Mouse (Mus musculus): ENCODE results near the gene Osbpl7.

Gene Osbpl7

GRCm38 (mm10) chr11:97050216-97050943, at the start of gene Osbpl7:
Gene Osbpl7 (plus strand): TSS chr11:97050628.
- DNase-seq = peak; percentile 70

GRCm38 (mm10) chr11:97003170-97003569, 47.3 kb upstream of the Osbpl7 start:
- no peak for DNase-seq

GRCm38 (mm10) chr11:97007093-97007794, 43.2 kb upstream of the Osbpl7 start:
- DNase-seq = no peak

- no peak for DNase-seq
These were observed 41.1 kb upstream of the Osbpl7 start for GRCm38 (mm10) chr11:97009198-97009790.

GRCm38 (mm10) chr11:97013121-97013670, 37.2 kb upstream of the Osbpl7 start, which contains the start of gene Sp6:
Gene Sp6 (plus strand): TSS chr11:97013394.
- DNase-seq = no peak

GRCm38 (mm10) chr11:97017696-97018582, 32.5 kb upstream of the Osbpl7 start:
- DNase-seq = no peak

DNA sequence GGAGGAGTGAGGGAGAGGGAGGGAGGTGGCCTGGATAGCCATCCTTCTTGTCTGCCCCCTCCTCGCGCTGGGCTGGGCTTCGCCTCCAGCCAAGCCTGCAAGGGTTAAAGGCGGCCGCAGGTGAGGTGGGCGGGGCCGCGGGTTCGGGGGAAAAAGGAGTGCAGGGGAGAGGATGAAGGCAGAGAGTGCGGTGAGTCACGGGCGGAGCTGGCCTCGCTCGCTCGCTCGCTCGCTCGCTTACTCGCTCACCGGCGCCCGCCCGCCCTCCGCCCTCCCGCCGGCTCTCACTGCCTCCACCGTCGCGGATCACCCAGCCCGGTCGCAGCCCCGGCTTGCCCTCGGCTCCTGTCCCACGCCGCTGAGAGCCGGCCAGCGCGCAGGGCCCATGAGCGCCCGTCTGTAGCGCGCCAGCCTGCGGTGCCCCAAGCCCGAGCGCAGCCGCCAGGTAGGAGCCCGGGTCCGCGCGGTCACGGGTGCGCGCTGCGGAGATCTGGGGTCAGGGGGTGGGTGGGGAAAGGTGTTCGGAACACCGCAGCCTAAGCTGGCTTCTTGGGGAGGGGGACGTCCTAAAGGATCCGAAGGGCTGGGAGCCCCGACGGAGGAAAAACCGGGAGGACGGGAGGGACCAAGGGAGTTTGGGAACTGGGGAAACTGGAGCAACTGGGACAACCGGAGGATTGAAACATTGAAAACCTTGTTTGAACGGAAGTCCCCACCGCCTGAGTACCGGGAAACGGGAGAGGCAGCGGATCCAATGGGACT, 31.7 kb upstream of the Osbpl7 start:
- DNase-seq = no peak

DNA sequence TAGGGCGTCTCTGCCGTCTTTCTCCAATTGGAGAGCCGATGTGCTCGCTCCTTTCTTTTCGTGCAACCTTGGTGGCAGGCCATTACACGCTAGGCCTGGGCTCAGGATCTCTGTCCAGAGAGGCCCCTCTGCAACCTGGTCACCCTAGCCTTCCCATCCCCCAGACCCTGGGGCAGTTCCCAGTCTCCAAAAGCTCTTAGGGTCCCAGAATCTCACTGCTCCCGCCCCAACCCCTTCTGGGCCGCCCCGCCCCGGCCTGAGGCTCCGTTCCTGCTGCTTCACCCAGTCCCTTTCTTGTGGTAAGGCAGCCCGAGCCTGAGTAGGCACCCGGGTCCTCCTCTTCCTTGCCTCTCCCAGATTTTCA, 31.1 kb upstream of the Osbpl7 start:
- DNase-seq = no peak

GRCm38 (mm10) chr11:97021121-97021765, 29.2 kb upstream of the Osbpl7 start:
- no peak for DNase-seq

- DNase-seq = peak; percentile 67
These were observed 28.4 kb upstream of the Osbpl7 start for GRCm38 (mm10) chr11:97021873-97022484.

- DNase-seq = no peak
These were observed 25.5 kb upstream of the Osbpl7 start for GRCm38 (mm10) chr11:97024977-97025376.

DNA sequence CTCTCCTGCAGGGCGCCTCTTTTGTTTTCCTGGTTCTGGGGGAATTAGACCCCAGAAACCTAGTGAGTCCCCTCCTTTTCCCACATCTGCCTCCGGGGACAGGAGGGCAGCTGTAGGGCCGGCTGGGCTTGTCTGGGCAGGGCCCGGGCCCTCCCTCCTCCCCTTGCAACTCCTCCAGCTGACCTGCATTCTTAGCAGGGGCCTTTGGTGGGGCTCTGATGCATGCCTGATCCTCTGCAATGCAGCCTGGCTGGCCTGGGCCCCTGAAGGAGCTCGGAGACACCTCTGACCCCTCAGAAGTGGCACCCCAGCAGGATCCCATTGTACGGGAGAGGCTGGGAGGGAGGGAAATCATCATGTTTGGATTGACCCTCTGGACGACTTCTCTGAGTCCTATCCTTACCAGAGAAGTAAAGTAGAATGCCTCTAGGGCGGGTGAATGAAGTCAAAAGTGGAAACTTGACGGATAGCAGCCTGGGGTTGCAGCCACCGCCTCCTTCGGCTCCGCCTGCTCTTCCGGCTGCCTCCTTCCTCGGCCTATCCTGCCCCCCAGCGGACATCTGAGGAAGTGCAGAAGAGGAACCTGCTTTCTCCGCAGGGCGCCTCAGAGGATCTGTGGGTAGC, 24.6 kb upstream of the Osbpl7 start:
- DNase-seq = peak; percentile 84

- peak; percentile 83 for DNase-seq
These were observed 20.6 kb upstream of the Osbpl7 start, which contains the start of gene Scrn2 for GRCm38 (mm10) chr11:97029686-97030417. Gene Scrn2 (plus strand): TSS chr11:97029938.

GRCm38 (mm10) chr11:97030426-97030825, 20.0 kb upstream of the Osbpl7 start:
- DNase-seq = no peak

GRCm38 (mm10) chr11:97031977-97032376, 18.5 kb upstream of the Osbpl7 start:
- no peak for DNase-seq

DNA sequence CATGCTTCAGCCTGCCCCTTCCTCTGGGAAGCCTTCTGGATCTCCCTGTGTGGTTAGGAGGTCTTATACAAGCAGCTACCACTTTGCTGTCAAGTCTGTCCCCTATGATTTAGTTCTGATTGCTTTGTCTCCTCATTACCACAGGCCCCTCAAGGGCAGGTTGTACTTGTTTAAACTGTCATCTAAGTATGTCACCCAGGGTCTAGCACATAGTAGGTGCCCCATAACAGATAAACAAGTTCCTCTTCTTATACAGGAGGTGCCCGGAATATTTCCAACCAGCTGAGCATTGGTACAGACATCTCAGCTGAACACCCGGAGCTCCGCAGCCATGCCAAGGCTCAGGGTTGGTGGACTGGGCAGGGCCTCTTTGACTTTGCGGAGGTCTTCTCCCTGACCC, 17.9 kb upstream of the Osbpl7 start:
- no peak for DNase-seq

DNA sequence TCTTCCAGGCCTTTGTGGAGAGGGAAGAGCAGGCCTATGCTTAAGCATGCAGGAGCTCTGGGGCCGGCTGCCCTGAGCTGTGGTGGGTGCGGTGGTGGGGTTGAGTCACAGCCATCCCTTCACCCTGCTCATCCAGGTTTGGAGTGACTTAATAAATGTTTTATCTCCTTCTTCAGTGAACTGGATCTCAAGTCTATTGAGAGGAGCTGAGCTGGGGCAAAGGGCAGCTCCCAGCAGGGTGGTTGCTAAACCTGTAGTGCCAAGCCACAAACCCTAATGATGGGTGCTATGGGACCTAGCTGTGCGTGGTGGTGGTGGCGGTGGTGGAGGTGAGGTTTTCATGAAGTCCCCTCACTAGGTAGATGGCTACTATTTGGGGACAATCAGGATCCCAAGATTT, 16.6 kb upstream of the Osbpl7 start:
- no peak for DNase-seq

DNA sequence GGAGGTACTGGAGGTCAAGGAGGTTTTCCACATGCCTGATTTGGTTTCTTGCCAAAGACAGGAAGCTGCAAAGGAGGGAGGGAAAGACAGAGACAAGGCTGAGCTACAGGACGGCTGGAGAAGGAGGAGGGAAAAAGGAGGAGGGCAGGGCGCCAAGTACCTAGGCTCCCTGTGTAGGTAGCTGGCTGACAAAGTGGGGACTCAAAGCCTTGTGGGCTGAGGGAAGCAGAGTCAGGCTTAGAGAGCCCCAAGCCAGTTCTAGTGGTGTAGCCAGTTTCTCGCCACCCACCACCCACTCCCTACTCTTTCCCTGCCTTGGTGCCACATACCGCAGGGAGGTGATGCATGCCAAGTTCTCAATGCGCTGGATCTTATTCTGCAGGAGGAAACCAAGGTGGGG, 14.3 kb upstream of the Osbpl7 start:
- no peak for DNase-seq

GRCm38 (mm10) chr11:97038881-97039280, 11.5 kb upstream of the Osbpl7 start:
- DNase-seq = no peak

Measured in cerebellum, adult 8-10 months (tissue).